15 mouse cellular contexts compared by ENCODE assay signal in genomic region chr11:8787604-8788003, GRCm38 (mm10).
"Had no signal": no experiment of that assay in that cellular context is flagged by ENCODE, and none has a peak within 500 bp of the region (broad histone marks: within the 10 kb centered on the region; RNA-seq: fewer than 3 reads in every experiment).

No protein-coding gene starts in this region.

- H3K4me3 ChIP-seq: limb, embryonic 15.5 days; liver, embryonic 13.5 days; megakaryocyte, embryonic 14.5 days; midbrain, embryonic 15.5 days; neural tube, embryonic 12.5 days; stomach, embryonic 15.5 days had no signal

- DNase-seq: kidney, adult 11 months; kidney, adult 9 months; kidney, postnatal 25 days; layer of hippocampus, adult 9-11 months; layer of hippocampus, postnatal 36 days; liver, embryonic 13.5 days; liver, postnatal 0 days; lung, postnatal 36 days; spleen, adult 18-20 months had no signal

- H3K27ac ChIP-seq: liver, embryonic 13.5 days; midbrain, embryonic 15.5 days; neural tube, embryonic 12.5 days had no signal

- H3K36me3 ChIP-seq: limb, embryonic 15.5 days; liver, embryonic 13.5 days; midbrain, embryonic 15.5 days; neural tube, embryonic 12.5 days; stomach, embryonic 15.5 days had no signal

- H3K27me3 ChIP-seq: limb, embryonic 15.5 days; liver, embryonic 13.5 days; megakaryocyte, embryonic 14.5 days; midbrain, embryonic 15.5 days; neural tube, embryonic 12.5 days; stomach, embryonic 15.5 days had no signal

- H3K4me2 ChIP-seq: limb, embryonic 15.5 days; liver, embryonic 13.5 days; midbrain, embryonic 11.5 days; midbrain, embryonic 15.5 days; neural tube, embryonic 12.5 days; stomach, embryonic 15.5 days had no signal

- H3K9me3 ChIP-seq: limb, embryonic 15.5 days; liver, embryonic 13.5 days; megakaryocyte, embryonic 14.5 days; midbrain, embryonic 15.5 days; neural tube, embryonic 12.5 days; stomach, embryonic 15.5 days had no signal

- ATAC-seq: liver, postnatal 0 days; midbrain, embryonic 15.5 days had no signal

- H3K9ac ChIP-seq: limb, embryonic 15.5 days; liver, embryonic 13.5 days; liver, postnatal 0 days; midbrain, embryonic 15.5 days; neural tube, embryonic 12.5 days; stomach, embryonic 15.5 days had no signal

- H3K4me1 ChIP-seq: liver, embryonic 13.5 days; megakaryocyte, embryonic 14.5 days; midbrain, embryonic 15.5 days; neural tube, embryonic 12.5 days had no signal
